Mouse (Mus musculus): ENCODE results near the gene Cmip.

DNA sequence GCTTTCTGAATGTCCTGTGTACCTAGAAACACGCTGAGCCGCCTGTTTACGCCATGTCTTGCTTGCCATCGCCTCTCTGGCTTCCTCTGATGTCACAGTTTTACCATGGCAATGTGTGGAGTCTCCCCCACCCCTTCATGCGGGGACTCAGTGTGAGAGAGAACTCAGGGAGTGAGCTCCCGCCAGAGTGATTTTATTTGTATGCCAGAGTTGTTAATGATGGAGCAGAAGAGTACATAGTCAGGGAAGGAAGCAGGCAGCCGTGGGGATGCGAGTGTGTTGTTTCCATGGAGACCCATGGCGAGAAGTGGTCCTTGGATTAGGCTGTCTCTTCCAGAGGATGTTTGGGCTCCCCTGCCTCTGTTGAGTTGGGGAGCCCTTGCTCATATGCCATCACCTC is 194.2 kb downstream of the Cmip start:
- no peak for TF ChIP-seq CTCF (IDR thresholded peaks at IDR 0.05; ENCODE audit: borderline replicate concordance, insufficient read depth, low read depth, low read length)
- no peak for TF ChIP-seq POLR2A (IDR thresholded peaks at IDR 0.05; ENCODE audit: borderline replicate concordance, insufficient read depth, low read length)

Measured in cerebellum, adult 2 months (tissue).